Mouse (Mus musculus) ES-E14 (cell line): Measurements from ENCODE around the gene Vrtn. TPM values are rescaled to one million over a fixed set of nuclear protein-coding genes. Genes with fewer than 3 reads are reported as not detected.

Experiments
- DNase-seq: peaks from one replicate; pipeline ENCODE4 v3.0.0-alpha.2; 2013; ENCODE audit warnings: low read depth, low spot score
- H3K27ac ChIP-seq: 2 replicates; pipeline ENCODE4 v1.5.1; 2012; ENCODE audit warnings: low read depth, mild to moderate bottlenecking, low read length, moderate library complexity, mixed read lengths; ENCODE audit not compliant: poor library complexity, insufficient read depth, severe bottlenecking
- H3K36me3 ChIP-seq: 2 replicates; pipeline ENCODE4 v1.6.1; 2012; ENCODE audit warnings: mild to moderate bottlenecking, low read length, moderate library complexity, mixed read lengths; ENCODE audit not compliant: control insufficient read depth, poor library complexity, insufficient read depth, severe bottlenecking
- H3K4me1 ChIP-seq, 2 experiments: fragments of 150-350 bp in 1 of 2; sonication (generic) in 1 of 2; 2 replicates each; pipeline ENCODE4 v1.6.1; 2012; ENCODE audit warnings: low read length in 2 of 2, mild to moderate bottlenecking in 1 of 2, mixed read lengths in 1 of 2; ENCODE audit not compliant: control insufficient read depth in 2 of 2, insufficient read depth in 2 of 2, poor library complexity in 1 of 2
- H3K4me3 ChIP-seq, 2 experiments: fragments of 150-350 bp in 1 of 2; sonication (generic) in 1 of 2; 2 replicates each; pipeline ENCODE4 v1.5.1; 2012; ENCODE audit warnings: low read length in 2 of 2, low read depth in 1 of 2, mild to moderate bottlenecking in 1 of 2, mixed read lengths in 1 of 2; ENCODE audit not compliant: insufficient read depth in 1 of 2, poor library complexity in 1 of 2, severe bottlenecking in 1 of 2
- H3K9ac ChIP-seq: 2 replicates; pipeline ENCODE4 v1.6.1; 2012; ENCODE audit warnings: low read depth, mild to moderate bottlenecking, low read length, mixed read lengths; ENCODE audit not compliant: poor library complexity, insufficient read depth, severe bottlenecking
- H3K9me3 ChIP-seq: fragments of 150-350 bp; sonication (generic); 2 replicates; pipeline ENCODE4 v1.6.1; 2012; ENCODE audit warnings: low read depth, mild to moderate bottlenecking, low read length; ENCODE audit not compliant: control insufficient read depth, insufficient read depth
- CHD2 ChIP-seq: IDR thresholded peaks from 2 replicates; pipeline ENCODE4 v1.6.1; 2014; ENCODE audit warnings: mild to moderate bottlenecking, low read depth, low read length, inconsistent platforms
- HCFC1 ChIP-seq: IDR thresholded peaks from 2 replicates; pipeline ENCODE4 v1.6.1; 2012; ENCODE audit warnings: low read length, inconsistent platforms, borderline replicate concordance; ENCODE audit not compliant: insufficient read depth
- MAFK ChIP-seq: IDR thresholded peaks from 2 replicates; pipeline ENCODE4 v1.6.1; 2014; ENCODE audit warnings: mild to moderate bottlenecking, low read depth, low read length, inconsistent platforms; ENCODE audit not compliant: insufficient read depth
- ZC3H11A ChIP-seq: IDR thresholded peaks from 2 replicates; pipeline ENCODE4 v1.6.1; 2012; ENCODE audit warnings: low read depth, mild to moderate bottlenecking, inconsistent platforms, low read length, borderline replicate concordance
- ZNF384 ChIP-seq: IDR thresholded peaks from 2 replicates; pipeline ENCODE4 v1.6.1; 2012; ENCODE audit warnings: low read depth, low read length, inconsistent platforms
- in situ Hi-C, 2 experiments: fragments of 600-800 bp; cut with MboI; formaldehyde crosslinking; loops; one replicate each; pipeline ENCODE4 v1.15.1; 2025; ENCODE audit warnings: low sequenced_read_pairs in 2 of 2, inconsistent platforms in 1 of 2; ENCODE audit not compliant: unreplicated experiment in 2 of 2
- total RNA-seq: library from RNA; depleted of rRNA; stranded (reverse); fragments of 300-350 nt; gene quantifications from 2 replicates; pipeline ENCODE4 v1.2.3, GENCODE M21; 2012

The Vrtn gene
- total RNA-seq, 1 experiment, result 4.1 TPM

- Histone ChIP-seq H3K4me3 (no peak overlapping the region), H3K4me1 (peaks cover 0 to 17% of the 10 kb centered on the region in 2 experiments; a peak in 1 of 4 replicates), H3K9ac (no peak overlapping the region), H3K36me3 (no peaks in the 10 kb centered on the region), H3K9me3 (no peaks in the 10 kb centered on the region), H3K27ac (no peak overlapping the region)
- TF ChIP-seq MAFK (no peak), CHD2 (no peak), HCFC1 (no peak), ZNF384 (no peak), ZC3H11A (no peak)
- in situ Hi-C loops, result no loop called here
- no peak for DNase-seq
These were observed 30.8 kb downstream of the Vrtn start for GRCm38 (mm10) chr12:84671646-84672045.

- Histone ChIP-seq H3K36me3 (no peaks in the 10 kb centered on the region), H3K4me3 (no peak overlapping the region), H3K9ac (no peak overlapping the region), H3K9me3 (no peaks in the 10 kb centered on the region), H3K4me1 (peaks cover 0 to 12% of the 10 kb centered on the region in 2 experiments; a peak in 1 of 4 replicates), H3K27ac (no peak overlapping the region)
- no peak for DNase-seq
- no peak for TF ChIP-seq HCFC1
- no peak for TF ChIP-seq ZC3H11A
- TF ChIP-seq MAFK, result no peak
- no peak for TF ChIP-seq CHD2
- no peak for TF ChIP-seq ZNF384
- in situ Hi-C loops, result no loop called here
These were observed 34.1 kb downstream of the Vrtn start for GRCm38 (mm10) chr12:84674666-84675526.

- Histone ChIP-seq H3K4me3 (no peak overlapping the region), H3K9me3 (no peaks in the 10 kb centered on the region), H3K9ac (no peak overlapping the region), H3K36me3 (no peaks in the 10 kb centered on the region), H3K4me1 (peaks cover 0 to 15% of the 10 kb centered on the region in 2 experiments; a peak in 1 of 4 replicates), H3K27ac (no peak overlapping the region)
- TF ChIP-seq CHD2 (no peak), HCFC1 (no peak), ZNF384 (no peak), MAFK (no peak), ZC3H11A (no peak)
- no peak for DNase-seq
- in situ Hi-C loops, result no loop called here
These were observed 35.2 kb downstream of the Vrtn start for GRCm38 (mm10) chr12:84676011-84676410.

- in situ Hi-C loops, result no loop called here
- no peak for TF ChIP-seq CHD2
- TF ChIP-seq HCFC1, result no peak
- TF ChIP-seq ZC3H11A, result no peak
- TF ChIP-seq ZNF384, result no peak
- no peak for TF ChIP-seq MAFK
- H3K27ac ChIP-seq, result no peak overlapping the region
- H3K4me3 ChIP-seq, result no peak overlapping the region
- no peaks in the 10 kb centered on the region for H3K36me3 ChIP-seq
- no peak for DNase-seq
- no peaks in the 10 kb centered on the region for H3K9me3 ChIP-seq
- H3K9ac ChIP-seq, result no peak overlapping the region
- H3K4me1 ChIP-seq, result peaks cover 0 to 5% of the 10 kb centered on the region in 2 experiments; a peak in 1 of 4 replicates
These were observed 43.8 kb downstream of the Vrtn start for GRCm38 (mm10) chr12:84684569-84684968.
